Mouse (Mus musculus) lung, embryonic 15.5 days (tissue): ENCODE measurements around the gene Npw. TPM values are rescaled to one million over a fixed set of nuclear protein-coding genes. Genes with fewer than 3 reads are reported as not detected.

ENCODE experiments used
- ATAC-seq: fragments of 200-750 bp; cut with Nextera tagmentation; 2 replicates; pipeline ENCODE4 v1.8.0; 2017; ENCODE audit warnings: moderate number of reproducible peaks, borderline replicate concordance; ENCODE audit not compliant: low FRiP score, low TSS enrichment; ENCODE audit errors: extremely low read depth
- H3K27ac ChIP-seq: fragments of 300-500 bp; sonication (generic); 2 replicates; pipeline ENCODE4 v1.5.1; 2015; ENCODE audit warnings: moderate library complexity, mild to moderate bottlenecking, inconsistent platforms
- H3K27me3 ChIP-seq: fragments of 300-500 bp; sonication (generic); 2 replicates; pipeline ENCODE4 v1.6.1; 2015; ENCODE audit warnings: inconsistent platforms
- H3K36me3 ChIP-seq: fragments of 300-500 bp; sonication (generic); 2 replicates; pipeline ENCODE4 v1.6.1; 2015; ENCODE audit warnings: inconsistent platforms
- H3K4me1 ChIP-seq: fragments of 300-500 bp; sonication (generic); 2 replicates; pipeline ENCODE4 v1.6.1; 2015; ENCODE audit warnings: inconsistent platforms
- H3K4me2 ChIP-seq: fragments of 300-500 bp; sonication (generic); 2 replicates; pipeline ENCODE4 v1.6.1; 2015; ENCODE audit warnings: inconsistent platforms, mild to moderate bottlenecking, moderate library complexity
- H3K4me3 ChIP-seq: fragments of 300-500 bp; sonication (generic); 2 replicates; pipeline ENCODE4 v1.5.1; 2015; ENCODE audit warnings: mild to moderate bottlenecking, inconsistent platforms
- H3K9ac ChIP-seq: fragments of 300-500 bp; sonication (generic); 2 replicates; pipeline ENCODE4 v1.6.1; 2015; ENCODE audit warnings: inconsistent platforms
- H3K9me3 ChIP-seq: fragments of 300-500 bp; sonication (generic); 2 replicates; pipeline ENCODE4 v1.6.1; 2016; ENCODE audit warnings: inconsistent platforms
- WGBS: fragments of 180-500 bp; shearing (Covaris S2); methylation state at CpG from one replicate; pipeline ENCODE4 v1.1.7; 2015; 5-methylcytosine and 5-hydroxymethylcytosine counted together
- polyA plus RNA-seq: library from polyadenylated mRNA; unstranded; fragments of >200 nt; fragmentation: Nextera tagmentation; extraction: Ambion mirVana; gene quantifications from 2 replicates; pipeline ENCODE4 v1.2.1, GENCODE M21; 2015

The Npw gene
- polyA plus RNA-seq, 1 experiment from 2014 or later, result 2.1 TPM

- Histone ChIP-seq H3K4me1 (peaks cover 32% of the 10 kb centered on the region), H3K27me3 (peaks cover 38% of the 10 kb centered on the region), H3K27ac (no peak overlapping the region), H3K4me3 (no peak overlapping the region), H3K36me3 (peaks cover 13% of the 10 kb centered on the region; the same call in 1 of the 2 replicates), H3K9me3 (no peaks in the 10 kb centered on the region), H3K9ac (no peak overlapping the region), H3K4me2 (no peak overlapping the region)
- WGBS, result 87% methylated on average over 5 of the region's 5 CpGs
- ATAC-seq, result no peak
Observed at GRCm38 (mm10) chr17:24692385-24692784, 34.1 kb upstream of the Npw start.

DNA sequence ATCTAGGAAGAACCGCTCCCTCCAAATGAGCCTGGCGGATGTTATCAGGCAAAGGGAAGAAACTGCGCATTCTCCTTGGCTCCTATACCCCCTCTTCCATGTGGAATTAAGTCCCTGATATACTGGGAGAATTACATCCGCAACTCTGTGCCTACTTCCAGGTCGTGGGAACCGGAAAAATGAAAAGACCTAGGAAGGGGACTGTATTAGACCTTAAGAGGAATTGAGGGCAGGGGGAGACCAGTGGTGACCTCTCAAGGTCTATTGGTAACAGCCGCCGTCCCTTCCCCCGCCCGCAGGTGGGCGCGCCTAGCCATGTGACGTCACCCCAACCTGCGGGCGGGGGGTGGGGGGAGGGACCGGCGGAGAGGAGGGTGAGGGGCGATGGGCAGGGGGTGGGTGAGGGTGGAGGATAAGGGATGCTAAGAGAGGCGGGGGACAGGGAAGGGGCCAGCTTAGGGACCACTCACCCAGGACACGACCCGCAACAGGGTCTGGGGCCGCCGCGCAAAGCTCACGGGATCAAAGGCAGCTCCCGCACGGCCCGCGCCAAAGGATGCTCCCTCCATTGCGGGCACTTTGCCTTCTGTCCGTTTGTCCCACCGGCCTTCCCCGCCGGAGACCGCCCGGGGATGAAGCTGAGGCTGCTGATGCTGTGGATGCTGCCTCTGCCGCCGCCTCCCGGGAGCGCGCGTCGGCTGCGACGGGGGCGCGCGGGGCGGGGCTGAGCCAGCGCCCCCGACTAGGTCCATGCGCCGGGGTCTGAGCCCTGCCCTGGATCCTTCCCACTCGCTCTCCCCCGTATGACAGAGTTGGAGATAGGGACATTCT lies 31.2 kb upstream of the Npw start, which contains the start of gene Syngr3:
Gene Syngr3, minus strand, starts transcription at position 705 of the 831 bp plus-strand sequence.
- Histone ChIP-seq H3K4me2 (peak within 1 kb of the TSS; percentile 92), H3K4me3 (peak within 1 kb of the TSS; percentile 49), H3K36me3 (peaks cover 13% of the 10 kb centered on the region; the same call in 1 of the 2 replicates), H3K27ac (no peak within 1 kb of the TSS), H3K4me1 (peaks cover 21% of the 10 kb centered on the region), H3K27me3 (peaks cover 42% of the 10 kb centered on the region), H3K9me3 (no peaks in the 10 kb centered on the region), H3K9ac (peak within 1 kb of the TSS; percentile 29)
- no peak for ATAC-seq
- 1% methylated on average over 54 of the region's 55 CpGs for WGBS

GRCm38 (mm10) chr17:24687599-24687998 lies 29.3 kb upstream of the Npw start:
- peak overlapping the region; percentile 64 for H3K4me2 ChIP-seq
- peaks cover 21% of the 10 kb centered on the region for H3K4me1 ChIP-seq
- ATAC-seq, result no peak
- peaks cover 6% of the 10 kb centered on the region; the same call in 1 of the 2 replicates for H3K36me3 ChIP-seq
- H3K27me3 ChIP-seq, result peaks cover 42% of the 10 kb centered on the region
- H3K4me3 ChIP-seq, result peak overlapping the region; percentile 36
- WGBS, result 18% methylated on average over 23 of the region's 23 CpGs
- no peaks in the 10 kb centered on the region for H3K9me3 ChIP-seq
- H3K27ac ChIP-seq, result no peak overlapping the region
- peak overlapping the region; percentile 21; the same call in 1 of the 2 replicates for H3K9ac ChIP-seq

GRCm38 (mm10) chr17:24687146-24687595 lies 28.9 kb upstream of the Npw start:
- peak overlapping the region; percentile 64 for H3K4me2 ChIP-seq
- peak overlapping the region; percentile 36 for H3K4me3 ChIP-seq
- ATAC-seq, result peak; percentile 62; the same call in 1 of the 2 replicates
- H3K9ac ChIP-seq, result peak overlapping the region; percentile 21; the same call in 1 of the 2 replicates
- no peak overlapping the region for H3K27ac ChIP-seq
- H3K27me3 ChIP-seq, result peaks cover 42% of the 10 kb centered on the region
- H3K4me1 ChIP-seq, result peaks cover 21% of the 10 kb centered on the region
- H3K36me3 ChIP-seq, result peaks cover 3% of the 10 kb centered on the region; the same call in 1 of the 2 replicates
- WGBS, result 1% methylated on average over 25 of the region's 25 CpGs
- H3K9me3 ChIP-seq, result no peaks in the 10 kb centered on the region

- peaks cover 42% of the 10 kb centered on the region for H3K27me3 ChIP-seq
- H3K4me3 ChIP-seq, result no peak overlapping the region
- peaks cover 8% of the 10 kb centered on the region; the same call in 1 of the 2 replicates for H3K36me3 ChIP-seq
- H3K9me3 ChIP-seq, result no peaks in the 10 kb centered on the region
- peak; percentile 36; the same call in 1 of the 2 replicates for ATAC-seq
- H3K27ac ChIP-seq, result no peak overlapping the region
- WGBS, result 28% methylated on average over 16 of the region's 16 CpGs
- H3K4me2 ChIP-seq, result peak overlapping the region; percentile 30
- H3K4me1 ChIP-seq, result peaks cover 21% of the 10 kb centered on the region
- no peak overlapping the region for H3K9ac ChIP-seq
Observed at GRCm38 (mm10) chr17:24686514-24686913, 28.3 kb upstream of the Npw start.

DNA sequence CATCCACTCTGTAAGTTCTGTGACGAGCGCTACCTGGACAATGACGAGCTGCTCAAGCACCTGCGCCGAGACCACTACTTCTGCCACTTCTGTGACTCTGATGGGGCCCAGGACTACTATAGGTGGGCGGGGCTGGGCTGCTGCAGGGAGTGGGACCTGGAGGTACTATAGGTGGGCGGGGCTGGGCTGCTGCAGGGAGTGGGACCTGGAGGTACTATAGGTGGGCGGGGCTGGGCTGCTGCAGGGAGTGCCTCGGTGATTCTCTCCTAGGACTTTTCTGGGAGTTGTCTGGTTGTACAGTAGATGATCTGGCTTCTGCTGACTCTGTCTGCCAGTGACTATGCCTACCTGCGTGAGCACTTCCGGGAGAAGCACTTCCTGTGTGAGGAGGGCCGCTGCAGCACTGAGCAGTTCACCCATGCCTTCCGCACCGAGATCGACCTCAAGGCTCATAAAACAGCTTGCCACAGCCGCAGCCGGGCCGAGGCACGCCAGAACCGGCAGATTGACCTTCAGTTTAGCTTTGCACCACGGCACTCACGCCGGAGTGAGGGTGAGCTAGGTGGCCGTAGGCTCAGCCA lies 19.3 kb upstream of the Npw start:
- no peaks in the 10 kb centered on the region for H3K27me3 ChIP-seq
- H3K4me2 ChIP-seq, result no peak overlapping the region
- H3K9ac ChIP-seq, result no peak overlapping the region
- ATAC-seq, result no peak
- no peak overlapping the region for H3K4me3 ChIP-seq
- H3K4me1 ChIP-seq, result no peaks in the 10 kb centered on the region
- no peak overlapping the region for H3K27ac ChIP-seq
- no peaks in the 10 kb centered on the region for H3K9me3 ChIP-seq
- 86% methylated on average over 24 of the region's 24 CpGs for WGBS
- peaks cover 59% of the 10 kb centered on the region for H3K36me3 ChIP-seq

DNA sequence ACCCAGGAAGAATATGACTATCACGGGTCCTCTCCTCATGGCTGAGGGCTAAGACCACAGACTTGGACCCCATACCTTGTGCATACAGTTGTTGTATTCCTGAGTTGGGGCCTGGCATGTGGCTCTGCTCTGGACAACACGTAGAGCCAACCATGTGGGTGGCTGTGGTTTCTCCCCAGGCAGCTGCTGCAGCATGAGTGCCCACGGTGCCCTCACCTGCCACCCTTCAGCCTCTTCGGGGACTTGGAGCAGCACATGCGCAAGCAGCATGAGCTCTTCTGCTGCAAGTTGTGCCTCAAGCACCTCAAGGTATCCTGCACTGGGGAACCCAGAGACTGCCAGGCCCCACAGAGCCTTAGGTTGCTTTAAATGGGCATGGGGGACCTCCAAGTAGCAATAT lies 18.6 kb upstream of the Npw start:
- peaks cover 55% of the 10 kb centered on the region for H3K36me3 ChIP-seq

GRCm38 (mm10) chr17:24676187-24676586 lies 17.9 kb upstream of the Npw start:
- H3K27me3 ChIP-seq, result no peaks in the 10 kb centered on the region
- no peak overlapping the region for H3K4me3 ChIP-seq
- H3K4me2 ChIP-seq, result no peak overlapping the region
- ATAC-seq, result no peak
- no peaks in the 10 kb centered on the region for H3K9me3 ChIP-seq
- no peak overlapping the region for H3K9ac ChIP-seq
- H3K27ac ChIP-seq, result no peak overlapping the region
- WGBS, result 58% methylated on average over 2 of the region's 2 CpGs
- H3K36me3 ChIP-seq, result peaks cover 48% of the 10 kb centered on the region
- H3K4me1 ChIP-seq, result peaks cover 13% of the 10 kb centered on the region

More for the DNA sequence above, 18.6 kb upstream of the Npw start:
- Histone ChIP-seq H3K9me3 (no peaks in the 10 kb centered on the region), H3K27ac (no peak overlapping the region), H3K9ac (no peak overlapping the region), H3K4me3 (no peak overlapping the region), H3K4me1 (peaks cover 7% of the 10 kb centered on the region), H3K27me3 (no peaks in the 10 kb centered on the region), H3K4me2 (no peak overlapping the region)
- WGBS, result 92% methylated on average over 5 of the region's 5 CpGs
- no peak for ATAC-seq

GRCm38 (mm10) chr17:24674277-24674676 lies 16.0 kb upstream of the Npw start:
- Histone ChIP-seq H3K27ac (no peak overlapping the region), H3K4me3 (no peak overlapping the region), H3K9ac (no peak overlapping the region), H3K4me2 (no peak overlapping the region), H3K9me3 (no peaks in the 10 kb centered on the region), H3K4me1 (peaks cover 24% of the 10 kb centered on the region), H3K27me3 (no peaks in the 10 kb centered on the region), H3K36me3 (peaks cover 29% of the 10 kb centered on the region)
- no peak for ATAC-seq
- 66% methylated on average over 7 of the region's 7 CpGs for WGBS

GRCm38 (mm10) chr17:24672141-24672540 lies 13.9 kb upstream of the Npw start:
- H3K9me3 ChIP-seq, result no peaks in the 10 kb centered on the region
- peak overlapping the region; percentile 70; the same call in 1 of the 2 replicates for H3K4me3 ChIP-seq
- peaks cover 32% of the 10 kb centered on the region for H3K4me1 ChIP-seq
- H3K4me2 ChIP-seq, result peak overlapping the region; percentile 78
- peaks cover 8% of the 10 kb centered on the region for H3K36me3 ChIP-seq
- H3K27me3 ChIP-seq, result no peaks in the 10 kb centered on the region
- H3K27ac ChIP-seq, result 0 out of 2 replicates have a peak overlapping the region, but pooled peaks have one; percentile 5
- 6% methylated on average over 5 of the region's 5 CpGs for WGBS
- 0 out of 2 replicates have a peak overlapping the region, but pooled peaks have one; percentile 30 for H3K9ac ChIP-seq
- ATAC-seq, result no peak

DNA sequence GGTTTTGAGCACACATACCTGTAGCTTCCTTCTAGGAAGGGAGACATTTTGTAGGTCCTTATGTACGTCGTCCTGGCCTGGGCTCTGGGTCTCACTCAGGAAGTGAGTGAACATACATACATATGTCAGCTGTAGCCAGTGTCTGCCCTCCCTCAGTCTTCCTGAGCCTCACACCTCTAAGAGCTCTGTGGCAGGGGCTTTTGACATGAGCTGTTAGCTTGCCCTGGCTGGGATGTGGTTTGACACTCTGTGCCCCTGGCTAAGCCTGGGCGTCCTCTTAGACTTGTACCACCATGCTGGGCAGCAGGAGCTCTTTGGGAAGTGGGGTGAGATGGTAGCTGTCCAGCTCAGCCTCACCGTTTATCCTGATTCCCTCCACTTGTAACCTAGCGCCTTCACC lies 13.1 kb upstream of the Npw start:
- 52% methylated on average over 5 of the region's 5 CpGs for whole genome bisulfite sequencing
- H3K4me3 ChIP-seq, result peak overlapping the region; percentile 70
- no peaks in the 10 kb centered on the region for H3K9me3 ChIP-seq
- no peak overlapping the region for H3K27ac ChIP-seq
- 0 out of 2 replicates have a peak, but pooled peaks cover under 1% of the 10 kb centered on the region for H3K36me3 ChIP-seq
- peak overlapping the region; percentile 78 for H3K4me2 ChIP-seq
- H3K27me3 ChIP-seq, result no peaks in the 10 kb centered on the region
- peak overlapping the region; percentile 30; the same call in 1 of the 2 replicates for H3K9ac ChIP-seq
- ATAC-seq, result no peak
- peaks cover 32% of the 10 kb centered on the region for H3K4me1 ChIP-seq
